Mouse (Mus musculus) neural tube, embryonic 14.5 days (tissue): ENCODE measurements around the gene Ralgps1. TPM values are rescaled to one million over a fixed set of nuclear protein-coding genes. Genes with fewer than 3 reads are reported as not detected.

Experiments used
- ATAC-seq: fragments of 200-750 bp; cut with Nextera tagmentation; 2 replicates; pipeline ENCODE4 v1.8.0; 2017; ENCODE audit warnings: low read depth, mild to moderate bottlenecking, moderate TSS enrichment, moderate library complexity
- H3K27ac ChIP-seq: fragments of 300-500 bp; sonication (generic); 2 replicates; pipeline ENCODE4 v1.5.1; 2014; ENCODE audit warnings: low read depth, mild to moderate bottlenecking, control low read depth, low read length, moderate library complexity, mixed read lengths
- H3K27me3 ChIP-seq: fragments of 300-500 bp; sonication (generic); 2 replicates; pipeline ENCODE4 v1.6.1; 2014; ENCODE audit warnings: low read length; ENCODE audit not compliant: control insufficient read depth, insufficient read depth
- H3K36me3 ChIP-seq: fragments of 300-500 bp; sonication (generic); 2 replicates; pipeline ENCODE4 v1.6.1; 2014; ENCODE audit warnings: low read length, mixed read lengths; ENCODE audit not compliant: control insufficient read depth, insufficient read depth
- H3K4me1 ChIP-seq: fragments of 300-500 bp; sonication (generic); 2 replicates; pipeline ENCODE4 v1.6.1; 2014; ENCODE audit warnings: low read length; ENCODE audit not compliant: control insufficient read depth, insufficient read depth
- H3K4me2 ChIP-seq: fragments of 300-500 bp; sonication (generic); 2 replicates; pipeline ENCODE4 v1.6.1; 2014; ENCODE audit warnings: mild to moderate bottlenecking, low read depth, low read length, control low read depth
- H3K4me3 ChIP-seq: fragments of 300-500 bp; sonication (generic); 2 replicates; pipeline ENCODE4 v1.5.1; 2014; ENCODE audit warnings: low read depth, low read length, control low read depth, mixed read lengths
- H3K9ac ChIP-seq: fragments of 300-500 bp; sonication (generic); replicated peaks from 2 replicates; pipeline ENCODE4 v1.6.1; 2014; ENCODE audit warnings: low read depth, mild to moderate bottlenecking, control low read depth, low read length, mixed read lengths
- H3K9me3 ChIP-seq: fragments of 300-500 bp; sonication (generic); 2 replicates; pipeline ENCODE4 v1.6.1; 2016; ENCODE audit warnings: low read length; ENCODE audit not compliant: control insufficient read depth
- WGBS: fragments of 180-500 bp; shearing (Covaris S2); extraction: QIAGEN DNeasy Blood & Tissue Kit; methylation state at CpG from one replicate; pipeline ENCODE4 v1.1.7; 2014; 5-methylcytosine and 5-hydroxymethylcytosine counted together
- polyA plus RNA-seq: library from polyadenylated mRNA; unstranded; fragments of >200 nt; fragmentation: Nextera tagmentation; extraction: Ambion mirVana; gene quantifications from 2 replicates; pipeline ENCODE4 v1.2.1, GENCODE M21; 2014

The Ralgps1 gene
- polyA plus RNA-seq, 1 experiment from 2014 or later, result 67.3 TPM

DNA sequence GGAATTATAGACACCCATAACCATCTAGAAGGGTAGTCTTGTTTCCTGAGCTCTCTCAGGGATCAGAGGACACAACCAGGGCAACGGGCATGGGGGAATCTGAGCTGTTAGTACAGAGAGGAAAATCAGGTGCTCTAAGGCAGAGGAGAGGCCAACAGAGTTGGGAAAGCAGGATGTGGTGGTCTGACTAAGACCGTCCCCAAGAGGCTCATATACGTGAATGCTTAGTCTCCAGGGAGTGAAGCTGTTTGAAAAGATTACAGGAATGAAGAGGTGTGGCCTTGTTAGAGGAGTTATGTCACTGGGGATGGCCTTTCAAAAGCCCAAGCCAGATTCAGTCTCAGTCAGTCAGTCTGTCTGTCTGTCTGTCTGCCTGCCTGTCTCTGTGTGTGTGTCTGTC, 64.7 kb downstream of the Ralgps1 start:
- no peaks in the 10 kb centered on the region for H3K36me3 ChIP-seq
- H3K4me3 ChIP-seq, result no peak overlapping the region
- no peaks in the 10 kb centered on the region for H3K9me3 ChIP-seq
- no peak for ATAC-seq
- no peak overlapping the region for H3K4me2 ChIP-seq
- H3K9ac ChIP-seq, result no peak overlapping the region
- H3K27me3 ChIP-seq, result no peaks in the 10 kb centered on the region
- WGBS, result 88% methylated on average over 3 of the region's 3 CpGs
- no peak overlapping the region for H3K27ac ChIP-seq
- peaks cover 5% of the 10 kb centered on the region; the same call in 1 of the 2 replicates for H3K4me1 ChIP-seq

DNA sequence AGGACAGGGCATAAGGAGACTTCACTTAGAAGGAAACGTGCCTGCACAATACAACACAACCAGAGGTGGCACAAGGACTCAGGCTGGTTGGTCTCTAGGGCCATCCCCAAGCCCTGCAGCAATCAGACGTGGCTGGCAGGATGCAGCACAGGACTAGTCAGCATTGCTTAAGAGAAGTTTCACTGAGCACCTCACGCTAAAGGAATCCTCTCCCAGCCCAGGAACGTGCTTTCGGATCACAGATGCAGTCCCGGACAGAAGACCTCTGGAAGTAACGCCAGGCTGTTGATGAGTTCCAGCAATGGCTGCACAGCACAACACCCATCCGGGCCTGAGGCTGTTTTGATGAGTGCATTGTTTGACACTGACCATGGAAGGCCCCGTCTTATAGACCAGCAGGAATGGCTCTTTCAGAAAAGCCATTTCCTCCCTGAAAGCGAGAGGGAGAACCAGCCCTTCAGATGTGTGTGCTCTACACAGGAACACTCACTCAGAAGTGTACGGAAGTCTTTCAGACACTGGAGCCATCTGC, 67.8 kb downstream of the Ralgps1 start:
- Histone ChIP-seq H3K27ac (no peak overlapping the region), H3K36me3 (no peaks in the 10 kb centered on the region), H3K4me3 (no peak overlapping the region), H3K9ac (no peak overlapping the region), H3K4me1 (peaks cover 3% of the 10 kb centered on the region; the same call in 1 of the 2 replicates), H3K9me3 (no peaks in the 10 kb centered on the region), H3K4me2 (no peak overlapping the region), H3K27me3 (no peaks in the 10 kb centered on the region)
- no peak for ATAC-seq
- WGBS, result 78% methylated on average over 11 of the region's 11 CpGs

DNA sequence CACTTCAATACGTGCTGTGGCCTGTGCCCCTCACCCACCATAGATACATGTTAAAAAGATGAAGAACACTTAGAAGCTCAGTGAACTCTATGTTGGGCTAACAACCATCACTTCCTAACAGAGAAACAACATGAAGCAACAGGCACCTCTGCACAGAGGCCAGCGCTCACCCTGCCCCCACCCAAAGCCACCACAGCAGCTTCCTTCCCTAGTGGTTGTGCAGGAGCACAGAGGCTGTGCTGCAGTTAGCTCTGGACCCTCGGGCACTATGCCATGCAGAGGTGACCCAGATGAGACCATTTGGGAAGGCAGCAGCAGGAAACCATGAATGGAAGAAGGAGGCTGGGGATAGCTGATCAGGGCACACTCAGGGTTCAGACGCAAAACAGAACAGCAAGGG, 68.5 kb downstream of the Ralgps1 start:
- WGBS, result 86% methylated on average over 4 of the region's 4 CpGs
- H3K9ac ChIP-seq, result no peak overlapping the region
- no peak for ATAC-seq
- H3K4me3 ChIP-seq, result no peak overlapping the region
- H3K9me3 ChIP-seq, result no peaks in the 10 kb centered on the region
- no peaks in the 10 kb centered on the region for H3K36me3 ChIP-seq
- no peak overlapping the region for H3K4me2 ChIP-seq
- no peak overlapping the region for H3K27ac ChIP-seq
- no peaks in the 10 kb centered on the region for H3K27me3 ChIP-seq
- peaks cover 3% of the 10 kb centered on the region; the same call in 1 of the 2 replicates for H3K4me1 ChIP-seq

DNA sequence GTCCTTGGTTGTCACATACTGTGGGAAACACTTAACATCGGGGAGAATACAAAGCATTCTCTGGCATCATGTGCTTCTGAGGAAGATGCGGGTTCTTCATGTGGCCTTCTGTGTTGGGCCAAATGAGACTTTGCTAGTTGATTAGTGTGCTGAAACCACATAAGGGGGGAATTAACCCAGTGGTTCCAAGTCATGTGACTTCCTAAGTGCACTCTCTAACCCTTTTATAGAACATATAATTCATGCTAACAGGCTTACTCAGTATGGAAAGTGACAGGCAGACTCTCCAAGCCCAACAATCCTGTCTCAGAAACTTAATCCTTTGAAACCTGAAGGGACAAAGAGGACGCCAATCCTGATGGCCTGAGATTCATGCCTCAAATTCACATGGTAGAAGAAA, 68.9 kb downstream of the Ralgps1 start:
- Histone ChIP-seq H3K4me2 (no peak overlapping the region), H3K9ac (no peak overlapping the region), H3K9me3 (no peaks in the 10 kb centered on the region), H3K4me3 (no peak overlapping the region), H3K27me3 (no peaks in the 10 kb centered on the region), H3K27ac (no peak overlapping the region), H3K36me3 (no peaks in the 10 kb centered on the region), H3K4me1 (peaks cover 3% of the 10 kb centered on the region; the same call in 1 of the 2 replicates)
- no peak for ATAC-seq
- WGBS, result 79% methylated on average over 3 of the region's 3 CpGs

DNA sequence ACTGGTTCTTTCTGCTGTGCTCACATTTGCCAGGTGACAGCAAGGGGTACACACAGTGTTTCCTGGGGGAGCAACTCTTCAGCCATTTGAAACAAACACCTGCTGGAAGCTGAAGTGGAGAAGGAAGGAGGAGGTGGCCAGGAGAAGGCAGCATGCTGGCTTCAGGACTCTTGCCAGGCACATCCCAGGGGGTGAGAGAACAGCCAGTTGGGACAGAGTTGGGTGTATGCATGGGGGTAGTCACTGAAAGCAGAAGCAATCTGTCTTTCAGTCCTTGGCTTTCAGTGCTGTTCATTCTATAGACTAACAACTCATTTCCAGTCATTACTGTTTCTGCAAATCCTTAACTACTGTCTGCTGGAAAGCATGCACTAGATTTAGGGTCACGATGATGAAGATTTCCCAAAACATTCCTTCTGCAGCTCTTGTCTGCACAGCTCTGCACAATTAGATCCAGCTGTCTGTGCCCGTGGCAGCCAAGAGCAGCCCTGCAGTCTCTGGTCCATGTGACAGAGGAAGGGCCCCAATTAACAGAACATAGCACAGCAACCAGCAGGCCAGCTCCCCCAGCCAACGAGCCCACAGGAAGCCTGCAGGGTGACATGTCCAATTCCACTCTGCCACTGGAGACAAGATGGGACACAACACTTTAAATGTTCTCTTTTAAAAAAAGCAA, 70.8 kb downstream of the Ralgps1 start:
- 62% methylated on average over 3 of the region's 3 CpGs for WGBS
- Histone ChIP-seq H3K27ac (no peak overlapping the region), H3K9ac (no peak overlapping the region), H3K4me1 (peaks cover 3% of the 10 kb centered on the region; the same call in 1 of the 2 replicates), H3K4me2 (no peak overlapping the region), H3K27me3 (no peaks in the 10 kb centered on the region), H3K36me3 (no peaks in the 10 kb centered on the region), H3K9me3 (no peaks in the 10 kb centered on the region), H3K4me3 (no peak overlapping the region)
- ATAC-seq, result no peak

DNA sequence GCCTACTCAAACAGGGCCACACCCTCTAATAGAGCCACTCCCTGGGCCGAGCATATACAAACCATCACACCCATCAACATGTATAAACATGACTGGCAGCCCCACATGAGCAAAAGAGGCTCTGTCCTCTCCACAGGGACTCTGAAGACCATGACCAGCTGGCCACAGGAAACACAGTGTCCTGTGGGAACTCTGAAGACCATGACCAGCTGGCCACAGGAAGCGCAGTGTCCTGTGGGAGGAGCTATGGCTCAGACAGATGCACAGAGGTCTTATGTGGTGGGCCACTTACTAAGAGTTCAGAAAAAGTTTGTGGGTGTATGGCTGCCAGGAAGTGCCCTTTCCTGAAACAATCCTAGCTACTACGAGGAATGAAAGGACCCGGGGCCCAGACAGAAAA, 72.4 kb downstream of the Ralgps1 start:
- H3K36me3 ChIP-seq, result no peaks in the 10 kb centered on the region
- WGBS, result 77% methylated on average over 4 of the region's 4 CpGs
- no peak for ATAC-seq

DNA sequence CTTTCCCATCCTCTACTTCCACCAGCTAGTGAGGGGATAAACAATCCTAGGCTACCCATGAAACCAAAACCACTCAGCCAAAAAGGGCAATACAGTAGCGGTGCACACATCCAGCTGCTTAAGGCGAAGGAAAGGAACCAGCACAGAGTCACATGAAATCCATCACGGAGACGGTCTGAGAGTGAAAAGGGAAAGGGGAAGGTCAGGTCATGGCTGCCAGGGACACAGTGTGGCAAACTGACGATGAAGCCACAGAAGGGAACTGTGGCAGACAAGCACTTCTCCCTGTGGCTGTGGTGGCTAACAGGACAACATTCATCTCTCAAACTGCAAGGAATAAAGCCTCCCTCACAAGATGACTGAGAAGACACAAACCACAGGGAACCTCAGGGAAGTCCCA, 76.2 kb downstream of the Ralgps1 start:
- 89% methylated on average over 5 of the region's 5 CpGs for WGBS
- Histone ChIP-seq H3K27ac (no peak overlapping the region), H3K9ac (no peak overlapping the region), H3K27me3 (no peaks in the 10 kb centered on the region), H3K36me3 (no peaks in the 10 kb centered on the region), H3K4me2 (no peak overlapping the region), H3K4me3 (no peak overlapping the region), H3K9me3 (no peaks in the 10 kb centered on the region), H3K4me1 (no peaks in the 10 kb centered on the region)
- no peak for ATAC-seq

More for the DNA sequence above, 72.4 kb downstream of the Ralgps1 start:
- no peak overlapping the region for H3K4me2 ChIP-seq
- H3K9ac ChIP-seq, result no peak overlapping the region
- H3K4me3 ChIP-seq, result no peak overlapping the region
- H3K27me3 ChIP-seq, result no peaks in the 10 kb centered on the region
- no peaks in the 10 kb centered on the region for H3K9me3 ChIP-seq
- no peak overlapping the region for H3K27ac ChIP-seq
- peaks cover 3% of the 10 kb centered on the region; the same call in 1 of the 2 replicates for H3K4me1 ChIP-seq

DNA sequence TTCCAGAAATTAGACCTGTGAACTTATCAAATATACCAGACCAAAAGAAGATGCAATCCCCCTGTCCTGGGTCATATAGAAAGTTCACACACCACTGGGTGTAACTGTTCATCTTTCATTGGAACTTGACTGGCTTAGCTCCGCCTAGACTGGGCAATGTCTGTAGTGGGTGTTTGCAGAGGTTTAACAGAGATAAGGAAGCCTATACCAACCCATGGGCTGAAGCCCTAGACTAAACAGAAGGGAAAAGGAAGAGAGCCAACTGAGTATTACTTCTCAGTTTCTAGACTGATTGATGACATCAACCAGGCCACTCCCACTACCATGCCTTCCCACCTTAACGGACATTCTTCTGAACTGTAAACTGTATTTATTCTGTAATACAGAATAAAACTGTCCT, 79.2 kb downstream of the Ralgps1 start:
- Histone ChIP-seq H3K4me1 (no peaks in the 10 kb centered on the region), H3K27me3 (no peaks in the 10 kb centered on the region), H3K4me2 (no peak overlapping the region), H3K27ac (no peak overlapping the region), H3K36me3 (no peaks in the 10 kb centered on the region), H3K4me3 (no peak overlapping the region), H3K9me3 (no peaks in the 10 kb centered on the region; the same call in 1 of the 2 replicates), H3K9ac (no peak overlapping the region)
- ATAC-seq, result no peak
- 84% methylated on average over 2 of the region's 2 CpGs for WGBS

DNA sequence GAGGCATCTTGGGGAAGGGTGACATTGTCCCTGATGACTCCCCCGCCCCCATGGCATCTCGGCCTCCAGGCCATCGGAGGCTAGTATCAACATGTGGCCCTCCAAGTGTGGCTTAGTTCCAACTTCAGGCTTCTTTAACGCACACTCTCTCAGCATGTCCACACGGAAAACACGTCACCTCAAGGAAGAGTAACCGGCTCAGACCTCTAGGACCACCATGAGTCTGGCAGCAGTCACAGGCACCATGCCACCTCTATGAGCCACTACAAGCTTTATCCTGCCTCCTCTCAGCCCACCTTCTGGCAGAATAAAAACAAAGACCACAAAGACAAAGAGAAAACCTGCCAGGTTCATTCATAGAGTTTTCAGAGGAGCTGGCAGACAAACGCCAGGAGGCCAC, 80.8 kb downstream of the Ralgps1 start:
- Histone ChIP-seq H3K4me3 (no peak overlapping the region), H3K27ac (no peak overlapping the region), H3K4me2 (no peak overlapping the region), H3K36me3 (no peaks in the 10 kb centered on the region), H3K9me3 (no peaks in the 10 kb centered on the region; the same call in 1 of the 2 replicates), H3K27me3 (no peaks in the 10 kb centered on the region), H3K9ac (no peak overlapping the region), H3K4me1 (no peaks in the 10 kb centered on the region)
- ATAC-seq, result no peak
- WGBS, result 87% methylated on average over 8 of the region's 8 CpGs
